Mouse (Mus musculus) heart, embryonic 12.5 days (tissue): ENCODE data around the gene Cdca7l. TPM values are rescaled to one million over a fixed set of nuclear protein-coding genes. Genes with fewer than 3 reads are reported as not detected.

ENCODE experiments used
- ATAC-seq: fragments of 200-750 bp; cut with Nextera tagmentation; 2 replicates; pipeline ENCODE4 v1.8.0; 2017; ENCODE audit warnings: moderate TSS enrichment, moderate library complexity; ENCODE audit not compliant: insufficient number of reproducible peaks, low FRiP score
- H3K27ac ChIP-seq: fragments of 300-500 bp; sonication (generic); 2 replicates; pipeline ENCODE4 v1.5.1; 2016; ENCODE audit warnings: mild to moderate bottlenecking, moderate library complexity; ENCODE audit not compliant: poor library complexity, severe bottlenecking
- H3K27me3 ChIP-seq: fragments of 300-500 bp; sonication (generic); replicated peaks from 2 replicates; pipeline ENCODE4 v1.6.1; 2016; ENCODE audit warnings: mild to moderate bottlenecking, moderate library complexity
- H3K36me3 ChIP-seq: fragments of 300-500 bp; sonication (generic); 2 replicates; pipeline ENCODE4 v1.6.1; 2016; ENCODE audit warnings: mild to moderate bottlenecking, moderate library complexity
- H3K4me1 ChIP-seq: fragments of 300-500 bp; sonication (generic); replicated peaks from 2 replicates; pipeline ENCODE4 v1.6.1; 2016; ENCODE audit warnings: mild to moderate bottlenecking
- H3K4me2 ChIP-seq: fragments of 300-500 bp; sonication (generic); 2 replicates; pipeline ENCODE4 v1.6.1; 2016; ENCODE audit warnings: mild to moderate bottlenecking, moderate library complexity
- H3K4me3 ChIP-seq: fragments of 300-500 bp; sonication (generic); 2 replicates; pipeline ENCODE4 v1.5.1; 2016; ENCODE audit warnings: mild to moderate bottlenecking
- H3K9ac ChIP-seq: fragments of 300-500 bp; sonication (generic); 2 replicates; pipeline ENCODE4 v1.6.1; 2016; ENCODE audit warnings: mild to moderate bottlenecking, moderate library complexity
- H3K9me3 ChIP-seq: fragments of 300-500 bp; sonication (generic); replicated peaks from 2 replicates; pipeline ENCODE4 v1.6.1; 2016; ENCODE audit warnings: mild to moderate bottlenecking, moderate library complexity
- WGBS: fragments of 180-500 bp; shearing (Covaris S2); methylation state at CpG from one replicate; pipeline ENCODE4 v1.1.7; 2016; 5-methylcytosine and 5-hydroxymethylcytosine counted together
- polyA plus RNA-seq: library from polyadenylated mRNA; unstranded; fragments of >200 nt; fragmentation: Nextera tagmentation; extraction: Ambion mirVana; gene quantifications from 2 replicates; pipeline ENCODE4 v1.2.1, GENCODE M21; 2016

Gene Cdca7l
- polyA plus RNA-seq, 1 experiment from 2014 or later, result 20.3 TPM

- Histone ChIP-seq H3K4me2 (no peak overlapping the region), H3K9ac (no peak overlapping the region), H3K4me3 (no peak overlapping the region), H3K4me1 (no peaks in the 10 kb centered on the region; the same call in 1 of the 2 replicates), H3K27ac (no peak overlapping the region), H3K9me3 (no peaks in the 10 kb centered on the region), H3K27me3 (peaks cover 10% of the 10 kb centered on the region; the same call in 1 of the 2 replicates), H3K36me3 (no peaks in the 10 kb centered on the region)
- ATAC-seq, result no peak
- 62% methylated on average over 10 of the region's 10 CpGs for whole genome bisulfite sequencing
Observed at GRCm38 (mm10) chr12:117809327-117810017, 5.4 kb downstream of the Cdca7l start.

DNA sequence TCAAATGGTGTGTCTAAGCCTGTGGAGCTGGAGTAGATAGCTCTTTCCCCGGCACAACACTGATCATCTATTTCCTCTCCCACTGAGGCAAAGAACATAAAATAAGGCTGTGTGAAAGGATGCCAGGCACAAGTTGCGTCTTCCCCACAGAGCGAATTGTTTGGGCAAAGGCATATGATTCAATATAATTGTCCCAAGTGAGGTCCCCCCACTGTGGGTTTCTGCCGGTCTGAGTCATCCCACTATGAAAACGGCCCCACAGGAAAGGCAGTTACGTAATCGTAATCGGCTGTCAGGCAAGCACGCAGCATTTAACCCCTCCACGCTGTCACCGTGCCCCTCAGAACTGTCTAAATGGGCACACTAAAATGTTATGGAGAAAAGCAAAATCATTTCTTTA is 6.0 kb downstream of the Cdca7l start:
- Histone ChIP-seq H3K9ac (no peak overlapping the region), H3K27ac (no peak overlapping the region), H3K4me2 (no peak overlapping the region), H3K4me1 (no peaks in the 10 kb centered on the region; the same call in 1 of the 2 replicates), H3K27me3 (peaks cover 10% of the 10 kb centered on the region; the same call in 1 of the 2 replicates), H3K9me3 (no peaks in the 10 kb centered on the region), H3K36me3 (no peaks in the 10 kb centered on the region), H3K4me3 (no peak overlapping the region)
- WGBS, result 54% methylated on average over 11 of the region's 11 CpGs
- ATAC-seq, result no peak

GRCm38 (mm10) chr12:117820138-117820858 is 16.2 kb downstream of the Cdca7l start:
- no peaks in the 10 kb centered on the region for H3K36me3 ChIP-seq
- 54% methylated on average over 4 of the region's 4 CpGs for WGBS
- H3K9me3 ChIP-seq, result no peaks in the 10 kb centered on the region
- H3K27me3 ChIP-seq, result 0 out of 2 replicates have a peak, but pooled peaks cover 3% of the 10 kb centered on the region
- no peak overlapping the region for H3K27ac ChIP-seq
- no peak overlapping the region for H3K4me2 ChIP-seq
- ATAC-seq, result no peak
- H3K4me1 ChIP-seq, result no peaks in the 10 kb centered on the region
- H3K4me3 ChIP-seq, result no peak overlapping the region
- no peak overlapping the region for H3K9ac ChIP-seq

- no peak overlapping the region for H3K9ac ChIP-seq
- no peak overlapping the region for H3K4me3 ChIP-seq
- no peaks in the 10 kb centered on the region for H3K9me3 ChIP-seq
- H3K4me1 ChIP-seq, result no peaks in the 10 kb centered on the region
- H3K27ac ChIP-seq, result no peak overlapping the region
- H3K27me3 ChIP-seq, result 0 out of 2 replicates have a peak, but pooled peaks cover 3% of the 10 kb centered on the region
- H3K36me3 ChIP-seq, result no peaks in the 10 kb centered on the region
- H3K4me2 ChIP-seq, result no peak overlapping the region
- ATAC-seq, result no peak
Observed at GRCm38 (mm10) chr12:117820859-117821221, 16.8 kb downstream of the Cdca7l start.

DNA sequence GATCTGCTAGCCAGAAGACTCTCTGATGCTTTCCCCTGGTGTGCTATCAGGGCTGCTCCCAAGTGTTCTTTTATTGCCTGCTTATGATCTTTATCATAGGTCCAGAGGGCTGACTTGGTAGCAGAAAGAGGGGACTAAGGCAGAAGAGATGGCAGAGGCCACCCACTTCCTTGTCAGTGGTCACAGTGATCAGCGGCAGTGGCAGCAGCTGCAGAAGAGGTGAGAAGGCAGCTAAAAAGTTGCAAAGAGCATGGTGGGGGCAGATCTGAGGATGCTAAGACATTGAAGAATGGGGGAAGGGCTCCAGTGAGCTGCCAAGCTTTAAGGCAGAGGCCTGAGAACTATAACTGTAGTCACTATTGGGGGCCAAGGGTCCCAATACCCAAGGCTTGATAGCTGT is 17.3 kb downstream of the Cdca7l start:
- 51% methylated on average over 1 of the region's 1 CpGs for WGBS

DNA sequence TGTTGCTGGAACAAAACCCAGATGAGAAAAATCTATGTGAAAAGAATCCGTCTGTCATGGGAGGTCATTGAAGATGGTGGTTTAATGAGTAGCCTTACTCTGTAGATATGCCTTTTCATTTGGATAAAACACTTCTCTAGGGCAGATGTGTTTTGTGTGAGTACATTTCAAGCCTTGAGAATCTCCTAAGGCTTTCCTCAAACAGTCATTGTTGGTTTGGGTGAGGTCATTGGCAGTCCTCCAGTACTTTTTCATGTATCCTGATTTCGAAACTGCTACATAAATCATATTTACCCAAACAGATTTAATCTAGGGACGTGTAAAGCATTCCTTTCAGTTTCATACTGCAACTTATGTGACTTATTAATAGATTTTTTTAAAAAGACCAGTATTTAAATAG is 24.3 kb downstream of the Cdca7l start:
- H3K4me3 ChIP-seq, result no peak overlapping the region
- WGBS, result 78% methylated on average over 3 of the region's 3 CpGs
- H3K4me2 ChIP-seq, result no peak overlapping the region
- no peak overlapping the region for H3K9ac ChIP-seq
- H3K36me3 ChIP-seq, result no peaks in the 10 kb centered on the region
- no peaks in the 10 kb centered on the region for H3K27me3 ChIP-seq
- no peak overlapping the region for H3K27ac ChIP-seq
- no peaks in the 10 kb centered on the region for H3K9me3 ChIP-seq
- H3K4me1 ChIP-seq, result no peaks in the 10 kb centered on the region
- no peak for ATAC-seq

More for the DNA sequence above, 17.3 kb downstream of the Cdca7l start:
- ATAC-seq, result no peak
- Histone ChIP-seq H3K4me1 (no peaks in the 10 kb centered on the region), H3K4me3 (no peak overlapping the region), H3K9ac (no peak overlapping the region), H3K9me3 (no peaks in the 10 kb centered on the region), H3K4me2 (no peak overlapping the region), H3K27ac (no peak overlapping the region), H3K27me3 (0 out of 2 replicates have a peak, but pooled peaks cover 3% of the 10 kb centered on the region), H3K36me3 (no peaks in the 10 kb centered on the region)

- H3K9ac ChIP-seq, result no peak overlapping the region
- H3K4me2 ChIP-seq, result no peak overlapping the region
- no peaks in the 10 kb centered on the region for H3K27me3 ChIP-seq
- no peaks in the 10 kb centered on the region for H3K36me3 ChIP-seq
- ATAC-seq, result no peak
- H3K4me3 ChIP-seq, result no peak overlapping the region
- no peaks in the 10 kb centered on the region for H3K9me3 ChIP-seq
- H3K4me1 ChIP-seq, result no peaks in the 10 kb centered on the region
- WGBS, result 65% methylated on average over 8 of the region's 8 CpGs
- no peak overlapping the region for H3K27ac ChIP-seq
Observed at GRCm38 (mm10) chr12:117831351-117831961, 27.4 kb downstream of the Cdca7l start.

DNA sequence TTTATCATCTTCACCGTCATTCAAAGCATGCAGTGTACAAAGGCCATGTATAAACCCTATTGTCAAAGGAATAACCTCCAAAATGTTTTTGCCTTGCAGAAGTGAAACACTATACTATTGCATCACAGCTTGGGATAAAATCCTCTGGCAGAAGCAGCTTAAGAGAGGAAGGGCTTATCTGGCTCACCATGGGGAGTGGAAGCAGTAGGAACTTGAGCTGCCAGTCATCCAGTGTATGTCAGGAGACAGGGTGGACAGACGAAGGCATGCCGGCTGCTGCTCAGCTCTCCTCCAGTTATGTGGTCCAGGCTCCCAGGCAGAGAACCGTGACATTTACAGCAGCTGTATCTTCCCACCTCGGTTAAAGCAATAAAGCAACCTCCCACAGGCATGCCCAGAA is 28.1 kb downstream of the Cdca7l start:
- no peaks in the 10 kb centered on the region for H3K4me1 ChIP-seq
- 31% methylated on average over 5 of the region's 5 CpGs for WGBS
- no peaks in the 10 kb centered on the region for H3K27me3 ChIP-seq
- no peaks in the 10 kb centered on the region for H3K9me3 ChIP-seq
- H3K9ac ChIP-seq, result no peak overlapping the region
- H3K27ac ChIP-seq, result no peak overlapping the region
- no peak overlapping the region for H3K4me2 ChIP-seq
- no peak for ATAC-seq
- H3K4me3 ChIP-seq, result no peak overlapping the region
- H3K36me3 ChIP-seq, result no peaks in the 10 kb centered on the region

- no peak for ATAC-seq
Observed at GRCm38 (mm10) chr12:117834652-117835051, 30.6 kb downstream of the Cdca7l start.

GRCm38 (mm10) chr12:117835371-117835770 is 31.3 kb downstream of the Cdca7l start:
- H3K36me3 ChIP-seq, result no peaks in the 10 kb centered on the region
- no peaks in the 10 kb centered on the region for H3K27me3 ChIP-seq
- WGBS, result 27% methylated on average over 10 of the region's 10 CpGs
- no peak overlapping the region for H3K4me3 ChIP-seq
- no peak overlapping the region for H3K4me2 ChIP-seq
- ATAC-seq, result no peak
- no peak overlapping the region for H3K27ac ChIP-seq
- H3K9me3 ChIP-seq, result no peaks in the 10 kb centered on the region
- no peaks in the 10 kb centered on the region for H3K4me1 ChIP-seq
- H3K9ac ChIP-seq, result no peak overlapping the region

More at GRCm38 (mm10) chr12:117834652-117835051, 30.6 kb downstream of the Cdca7l start:
- Histone ChIP-seq H3K4me2 (no peak overlapping the region), H3K36me3 (no peaks in the 10 kb centered on the region), H3K9ac (no peak overlapping the region), H3K27me3 (no peaks in the 10 kb centered on the region), H3K4me3 (no peak overlapping the region), H3K9me3 (no peaks in the 10 kb centered on the region), H3K4me1 (no peaks in the 10 kb centered on the region), H3K27ac (no peak overlapping the region)
- whole genome bisulfite sequencing, result 87% methylated on average over 2 of the region's 2 CpGs

- Histone ChIP-seq H3K36me3 (no peaks in the 10 kb centered on the region), H3K27ac (no peak overlapping the region), H3K4me3 (no peak overlapping the region), H3K9ac (no peak overlapping the region), H3K27me3 (no peaks in the 10 kb centered on the region), H3K9me3 (no peaks in the 10 kb centered on the region), H3K4me1 (no peaks in the 10 kb centered on the region), H3K4me2 (no peak overlapping the region)
- no peak for ATAC-seq
- 81% methylated on average over 4 of the region's 4 CpGs for WGBS
Observed at GRCm38 (mm10) chr12:117837376-117837775, 33.3 kb downstream of the Cdca7l start.
